Mouse (Mus musculus): ENCODE results near the gene Otub1. TPM values are rescaled to one million over a fixed set of nuclear protein-coding genes. Genes with fewer than 3 reads are reported as not detected.

Gene Otub1
- polyA plus RNA-seq, 2 experiments: 34.7 to 50.5 TPM

DNA sequence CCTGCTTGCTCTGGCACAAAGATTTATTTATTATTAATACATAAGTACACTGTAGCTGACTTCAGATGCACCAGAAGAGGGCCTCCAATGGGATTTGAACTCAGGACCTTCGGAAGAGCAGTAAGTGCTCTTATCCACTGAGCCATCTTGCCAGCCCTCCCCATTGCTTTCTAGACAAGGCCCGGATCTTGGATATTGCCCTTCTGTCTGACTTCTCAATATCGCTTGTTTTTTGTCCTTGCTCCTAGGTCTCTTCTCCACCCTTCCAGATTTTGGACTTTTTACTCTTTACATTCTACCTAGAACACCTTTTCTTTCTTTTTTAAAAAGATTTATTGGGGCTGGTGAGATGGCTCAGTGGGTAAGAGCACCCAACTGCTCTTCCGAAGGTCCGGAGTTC, 12.6 kb upstream of the Otub1 start:
- Histone ChIP-seq H3K4me3 (ENCODE audit: insufficient read depth in 1 of 2, low read depth in 2 of 2, low read length in 2 of 2) (no peak overlapping the region), H3K27ac (no peak overlapping the region), H3K36me3 (replicated peaks; ENCODE audit: control insufficient read depth, insufficient read depth, low read depth) (peaks cover 18% of the 10 kb centered on the region), H3K9ac (replicated peaks) (no peak overlapping the region), H3K4me1 (replicated peaks; ENCODE audit: control insufficient read depth in 2 of 2, insufficient read depth in 2 of 2, low read length in 1 of 2) (peaks cover 23 to 25% of the 10 kb centered on the region in 2 experiments), H3K27me3 (ENCODE audit: control insufficient read depth, insufficient read depth, low read length) (no peaks in the 10 kb centered on the region), H3K4me2 (ENCODE audit: low read depth) (peak overlapping the region; percentile 93; the same call in 1 of the 2 replicates), H3K9me3 (ENCODE audit: control insufficient read depth, low read length) (no peaks in the 10 kb centered on the region)
- WGBS (ENCODE audit: insufficient replicate concordance): 84% methylated on average over 5 of the region's 5 CpGs
- no peak for DNase-seq (ENCODE audit: low read depth in 3 of 3, low spot score in 3 of 3)
- TF ChIP-seq CTCF (IDR thresholded peaks at IDR 0.05; ENCODE audit: low read depth) (no peak), EP300 (IDR thresholded peaks at IDR 0.05; ENCODE audit: low read depth) (no peak)
- no peak for ATAC-seq (ENCODE audit: insufficient read depth)

DNA sequence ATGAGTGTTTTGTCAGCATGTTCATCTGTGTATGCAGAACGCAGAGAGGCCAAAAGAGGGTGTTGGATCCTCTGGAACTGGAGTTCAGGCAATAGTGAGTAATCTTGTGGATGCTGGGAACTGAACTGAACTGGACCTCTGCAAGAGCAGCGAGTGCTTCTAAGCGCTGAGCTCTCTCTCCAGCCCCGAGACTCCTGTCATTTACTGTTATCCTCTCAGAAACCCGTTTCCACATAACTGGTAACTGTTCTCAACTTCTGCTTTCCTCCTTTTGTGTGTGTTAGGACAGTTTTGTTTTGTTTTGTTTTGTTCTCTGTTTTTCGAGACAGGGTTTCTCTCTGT, 11.8 kb upstream of the Otub1 start:
- WGBS (ENCODE audit: insufficient replicate concordance): 4% methylated on average over 6 of the region's 6 CpGs
- ATAC-seq (ENCODE audit: insufficient read depth): peak; percentile 34
- Histone ChIP-seq H3K4me1 (replicated peaks; ENCODE audit: control insufficient read depth in 2 of 2, insufficient read depth in 2 of 2, low read length in 1 of 2) (peaks cover 23 to 25% of the 10 kb centered on the region in 2 experiments), H3K9me3 (ENCODE audit: control insufficient read depth, low read length) (no peaks in the 10 kb centered on the region), H3K9ac (replicated peaks) (peak overlapping the region; percentile 66), H3K27me3 (ENCODE audit: control insufficient read depth, insufficient read depth, low read length) (no peaks in the 10 kb centered on the region), H3K27ac (peak overlapping the region; percentile 59), H3K36me3 (replicated peaks; ENCODE audit: control insufficient read depth, insufficient read depth, low read depth) (peaks cover 21% of the 10 kb centered on the region), H3K4me2 (ENCODE audit: low read depth) (peak overlapping the region; percentile 93), H3K4me3 (ENCODE audit: insufficient read depth in 1 of 2, low read depth in 2 of 2, low read length in 2 of 2) (peak overlapping the region; percentile 65 to 97)
- peak in 1 of 3 experiments; percentile 35 for DNase-seq (ENCODE audit: low read depth in 3 of 3, low spot score in 3 of 3)
- TF ChIP-seq CTCF (IDR thresholded peaks at IDR 0.05; ENCODE audit: low read depth): no peak

DNA sequence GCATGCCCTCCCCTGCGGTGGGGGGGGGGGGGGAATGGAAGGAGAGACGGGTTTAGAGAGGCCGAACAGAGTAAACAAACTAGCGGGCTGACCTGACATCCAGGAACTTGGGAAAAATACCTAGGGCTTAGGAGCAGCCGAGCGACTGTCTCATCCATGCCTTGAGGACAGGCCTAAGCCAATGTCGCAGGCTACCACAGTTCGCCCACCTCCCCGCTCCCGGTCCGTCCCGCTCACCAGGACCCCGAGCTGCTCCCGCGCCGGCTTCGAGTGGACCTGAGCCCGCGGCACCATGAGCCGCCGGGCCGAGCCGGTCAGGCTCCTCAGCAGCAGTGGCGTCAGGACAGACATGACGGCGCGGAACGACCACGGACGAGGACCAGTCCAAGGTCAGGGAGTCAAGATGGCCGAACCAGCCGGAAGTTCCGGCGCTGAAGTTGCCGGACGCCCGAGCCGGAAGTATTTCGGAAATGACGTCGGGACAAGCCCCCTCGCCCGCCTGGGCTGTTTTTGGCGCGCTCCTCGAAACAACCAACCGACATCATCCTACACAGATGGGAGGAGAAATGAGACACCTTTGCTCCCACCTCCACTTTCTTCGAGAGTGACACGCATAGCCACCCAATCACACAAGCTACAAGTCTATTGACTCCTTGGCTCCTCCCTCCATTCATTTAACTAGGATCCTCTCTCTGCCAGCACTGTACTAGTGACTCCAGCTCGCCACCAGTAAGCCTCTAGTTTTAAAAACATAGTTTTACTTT, 11.2 kb upstream of the Otub1 start, which contains the start of gene Cox8a:
Gene Cox8a (minus strand): TSS at position 455 of the 764 bp plus-strand sequence.
- ATAC-seq (ENCODE audit: insufficient read depth): peak; percentile 97
- WGBS (ENCODE audit: insufficient replicate concordance): 0% methylated on average over 50 of the region's 50 CpGs
- no peak for TF ChIP-seq CTCF (IDR thresholded peaks at IDR 0.05; ENCODE audit: low read depth)

DNA sequence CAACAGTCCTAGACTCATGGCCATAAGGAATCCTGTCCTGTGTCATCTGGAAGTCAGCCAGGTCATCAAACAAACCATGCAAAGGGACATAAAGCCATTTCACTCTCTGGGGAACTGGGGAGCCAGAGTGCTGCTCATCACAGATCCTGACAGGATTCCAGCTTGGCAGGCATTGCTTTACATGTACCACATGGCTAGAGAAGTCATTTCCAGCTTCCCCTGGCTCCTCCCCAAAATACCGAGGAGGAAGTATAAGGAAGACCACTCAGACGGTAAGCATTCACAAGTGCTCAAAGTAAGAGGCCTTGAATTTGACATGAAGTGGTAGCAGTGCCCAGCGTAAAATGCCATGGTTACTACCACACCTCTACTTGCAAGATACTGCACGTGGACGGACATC, 8.4 kb upstream of the Otub1 start:
- DNase-seq (ENCODE audit: low read depth in 3 of 3, low spot score in 3 of 3): no peak
- Histone ChIP-seq H3K27ac (no peak overlapping the region), H3K4me3 (ENCODE audit: insufficient read depth in 1 of 2, low read depth in 2 of 2, low read length in 2 of 2) (no peak overlapping the region), H3K36me3 (replicated peaks; ENCODE audit: control insufficient read depth, insufficient read depth, low read depth) (peaks cover 28% of the 10 kb centered on the region), H3K9ac (replicated peaks) (no peak overlapping the region), H3K9me3 (ENCODE audit: control insufficient read depth, low read length) (no peaks in the 10 kb centered on the region), H3K4me2 (ENCODE audit: low read depth) (no peak overlapping the region), H3K27me3 (ENCODE audit: control insufficient read depth, insufficient read depth, low read length) (no peaks in the 10 kb centered on the region), H3K4me1 (replicated peaks; ENCODE audit: control insufficient read depth in 2 of 2, insufficient read depth in 2 of 2, low read length in 1 of 2) (peaks cover 23 to 25% of the 10 kb centered on the region in 2 experiments)
- TF ChIP-seq CTCF (IDR thresholded peaks at IDR 0.05; ENCODE audit: low read depth): no peak
- ATAC-seq (ENCODE audit: insufficient read depth): no peak
- WGBS (ENCODE audit: insufficient replicate concordance): 74% methylated on average over 5 of the region's 5 CpGs

More for the DNA sequence above, 11.2 kb upstream of the Otub1 start, which contains the start of gene Cox8a:
- peaks cover 21% of the 10 kb centered on the region for H3K36me3 ChIP-seq (replicated peaks; ENCODE audit: control insufficient read depth, insufficient read depth, low read depth)
- H3K9ac ChIP-seq (replicated peaks): peak within 1 kb of the TSS; percentile 87
- H3K4me3 ChIP-seq (ENCODE audit: insufficient read depth in 1 of 2, low read depth in 2 of 2, low read length in 2 of 2): peak within 1 kb of the TSS; percentile 65 to 97
- H3K27me3 ChIP-seq (ENCODE audit: control insufficient read depth, insufficient read depth, low read length): no peaks in the 10 kb centered on the region
- DNase-seq (ENCODE audit: low read depth in 3 of 3, low spot score in 3 of 3): peak; percentile 97 to 98 (median 97)
- H3K4me2 ChIP-seq (ENCODE audit: low read depth): peak within 1 kb of the TSS; percentile 93
- H3K9me3 ChIP-seq (ENCODE audit: control insufficient read depth, low read length): no peaks in the 10 kb centered on the region
- H3K27ac ChIP-seq: peak within 1 kb of the TSS; percentile 67
- H3K4me1 ChIP-seq (replicated peaks; ENCODE audit: control insufficient read depth in 2 of 2, insufficient read depth in 2 of 2, low read length in 1 of 2): peaks cover 23 to 25% of the 10 kb centered on the region in 2 experiments

DNA sequence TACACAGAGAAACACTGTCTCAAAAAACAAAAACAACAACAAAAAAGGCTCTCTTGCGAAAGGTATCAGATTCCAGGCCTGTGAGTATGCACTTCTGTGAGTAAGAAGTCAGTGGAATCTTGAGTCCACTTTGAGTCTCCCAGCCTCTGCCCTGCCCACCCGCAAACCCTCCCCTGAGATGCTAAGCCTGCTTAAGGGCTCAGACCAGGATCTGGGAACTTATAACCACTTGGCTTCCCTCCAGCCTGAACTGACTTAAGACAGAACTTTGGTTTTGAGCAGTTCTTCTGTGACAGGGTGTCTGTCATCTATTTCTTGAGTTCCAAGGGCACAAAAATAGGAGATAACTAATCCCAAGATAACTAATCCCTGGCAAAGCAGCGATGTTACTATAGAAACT, 6.9 kb upstream of the Otub1 start:
- ATAC-seq (ENCODE audit: insufficient read depth) (no peak), DNase-seq (ENCODE audit: low read depth in 3 of 3, low spot score in 3 of 3) (no peak)
- Histone ChIP-seq H3K27ac (no peak overlapping the region), H3K4me3 (ENCODE audit: insufficient read depth in 1 of 2, low read depth in 2 of 2, low read length in 2 of 2) (no peak overlapping the region), H3K4me1 (replicated peaks; ENCODE audit: control insufficient read depth in 2 of 2, insufficient read depth in 2 of 2, low read length in 1 of 2) (peaks cover 18 to 22% of the 10 kb centered on the region in 2 experiments), H3K9me3 (ENCODE audit: control insufficient read depth, low read length) (no peaks in the 10 kb centered on the region), H3K9ac (replicated peaks) (no peak overlapping the region), H3K27me3 (ENCODE audit: control insufficient read depth, insufficient read depth, low read length) (no peaks in the 10 kb centered on the region), H3K36me3 (replicated peaks; ENCODE audit: control insufficient read depth, insufficient read depth, low read depth) (peaks cover 28% of the 10 kb centered on the region), H3K4me2 (ENCODE audit: low read depth) (no peak overlapping the region)
- WGBS (ENCODE audit: insufficient replicate concordance): 92% methylated on average over 3 of the region's 3 CpGs
- TF ChIP-seq CTCF (IDR thresholded peaks at IDR 0.05; ENCODE audit: low read depth): no peak
- no peak for TF ChIP-seq EP300 (IDR thresholded peaks at IDR 0.05; ENCODE audit: low read depth)

Measured in liver, embryonic 14.5 days (tissue).